Mouse (Mus musculus): ENCODE data around the gene Gucy2g.

DNA sequence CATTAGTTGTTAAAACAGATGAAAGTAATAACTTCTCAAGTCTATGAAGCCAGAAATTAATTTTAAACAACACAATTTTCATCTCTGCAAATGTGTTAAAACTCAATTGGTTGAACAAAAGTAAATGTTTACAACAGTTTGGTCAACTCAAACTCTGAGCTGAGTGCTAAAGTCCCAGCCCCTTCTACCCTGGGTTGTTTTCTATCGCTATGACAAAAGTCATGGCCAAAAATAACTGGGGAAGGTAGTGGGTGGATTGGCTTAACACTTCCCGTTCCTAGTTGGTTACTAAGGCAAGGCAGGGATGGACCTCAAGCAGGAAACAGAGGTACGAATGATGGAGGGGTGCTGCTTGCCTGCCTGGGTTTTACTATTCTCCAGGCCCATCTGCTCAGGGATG lies 35.7 kb upstream of the Gucy2g start:
- no peak for TF ChIP-seq POLR2A (IDR thresholded peaks at IDR 0.05; ENCODE audit: borderline replicate concordance, extremely low read depth, low read depth, low read length)
- TF ChIP-seq CTCF (IDR thresholded peaks at IDR 0.05; ENCODE audit: insufficient read depth, low read length) = no peak

All from lung, adult 2 months (tissue).